In genomic region chr2:37486408-37486807, GRCm38 (mm10) we compare ENCODE assay signal across 20 mouse cellular contexts. TPM values are rescaled to one million over a fixed set of nuclear protein-coding genes. Genes with fewer than 3 reads are reported as not detected.
DNase-seq lines count a peak whose midpoint lies in the region; ATAC-seq and TF ChIP-seq lines count a peak whose summit lies in the region.
"Had no signal": no experiment of that assay in that cellular context is flagged by ENCODE, and none has a peak within 500 bp of the region (broad histone marks: within the 10 kb centered on the region; RNA-seq: fewer than 3 reads in every experiment).

No protein-coding gene starts in this region.

- H3K4me1 ChIP-seq in liver, embryonic 11.5 days (replicated peaks; ENCODE audit: control insufficient read depth, insufficient read depth, low read length): no peaks in the 10 kb centered on the region
- H3K4me1 ChIP-seq in liver, postnatal 0 days (ENCODE audit: insufficient read depth): no peaks in the 10 kb centered on the region
- peaks cover 12% of the 10 kb centered on the region for H3K4me1 ChIP-seq in liver, embryonic 13.5 days (replicated peaks)
- peaks cover 6% of the 10 kb centered on the region for H3K4me1 ChIP-seq in liver, embryonic 16.5 days (ENCODE audit: control insufficient read depth, low read depth, low read length)
- H3K4me1 ChIP-seq: hindbrain, embryonic 12.5 days had no signal

- H3K27ac ChIP-seq in liver, embryonic 11.5 days (ENCODE audit: low read depth, low read length): no peak overlapping the region
- no peak overlapping the region for H3K27ac ChIP-seq in liver, postnatal 0 days (ENCODE audit: low read depth)
- H3K27ac ChIP-seq in liver, embryonic 13.5 days: no peak overlapping the region
- no peak overlapping the region for H3K27ac ChIP-seq in liver, embryonic 16.5 days (ENCODE audit: low read length)
- no peak overlapping the region for H3K27ac ChIP-seq in layer of hippocampus, adult 2 months
- H3K27ac ChIP-seq: gastrocnemius, adult 2 months; hindbrain, embryonic 12.5 days had no signal

- no peaks in the 10 kb centered on the region for H3K27me3 ChIP-seq in liver, embryonic 11.5 days (replicated peaks; ENCODE audit: control insufficient read depth, insufficient read depth, low read length)
- H3K27me3 ChIP-seq in liver, postnatal 0 days (ENCODE audit: insufficient read depth, low read length): no peaks in the 10 kb centered on the region
- H3K27me3 ChIP-seq in liver, embryonic 13.5 days: no peaks in the 10 kb centered on the region
- no peaks in the 10 kb centered on the region for H3K27me3 ChIP-seq in liver, embryonic 16.5 days (ENCODE audit: control insufficient read depth, insufficient read depth, low read depth, low read length)
- H3K27me3 ChIP-seq: hindbrain, embryonic 12.5 days had no signal

- H3K4me2 ChIP-seq in liver, embryonic 11.5 days: no peak overlapping the region
- no peak overlapping the region for H3K4me2 ChIP-seq in liver, postnatal 0 days (ENCODE audit: low read depth, low read length)
- H3K4me2 ChIP-seq in liver, embryonic 13.5 days: no peak overlapping the region
- H3K4me2 ChIP-seq in liver, embryonic 16.5 days (ENCODE audit: low read depth, low read length): no peak overlapping the region
- H3K4me2 ChIP-seq: heart, embryonic 11.5 days; hindbrain, embryonic 12.5 days had no signal

- no peak overlapping the region for H3K4me3 ChIP-seq in liver, embryonic 11.5 days (ENCODE audit: low read depth, low read length)
- no peak overlapping the region for H3K4me3 ChIP-seq in liver, postnatal 0 days (ENCODE audit: low read depth, low read length)
- no peak overlapping the region for H3K4me3 ChIP-seq in liver, embryonic 13.5 days (replicated peaks)
- no peak overlapping the region for H3K4me3 ChIP-seq in liver, embryonic 16.5 days (ENCODE audit: low read depth, low read length)
- no peak overlapping the region for H3K4me3 ChIP-seq in layer of hippocampus, adult 2 months
- H3K4me3 ChIP-seq: gastrocnemius, adult 2 months; hindbrain, embryonic 12.5 days had no signal

- no peak for TF ChIP-seq CTCF in liver, postnatal 0 days (IDR thresholded peaks at IDR 0.05; ENCODE audit: low read depth)
- TF ChIP-seq CTCF in layer of hippocampus, adult 2 months (conservative IDR thresholded peaks at IDR 0.05): no peak

- no peak for DNase-seq in liver, embryonic 11.5 days (ENCODE audit: low spot score)
- no peak for DNase-seq in liver, postnatal 0 days
- DNase-seq in liver, embryonic 13.5 days: no peak
- DNase-seq in layer of hippocampus, adult 2 months (ENCODE audit: low spot score in 2 of 2): no peak
- no peak for DNase-seq in layer of hippocampus, postnatal 10 days (ENCODE audit: low spot score in 2 of 2)
- no peak for DNase-seq in ovary, postnatal 10 days (ENCODE audit: low spot score)
- DNase-seq: adrenal gland, adult 8-10 months; adrenal gland, postnatal 25 days; cerebellum, adult 18-20 months; cerebellum, adult 9-10 months; cerebellum, postnatal 14 days; forebrain, postnatal 0 days; gastrocnemius, adult 2 months; gastrocnemius, postnatal 14 days; heart, adult 11 months had no signal

- peak; percentile 68; the same call in 1 of the 2 replicates for ATAC-seq in liver, embryonic 11.5 days (replicated peaks; ENCODE audit: low FRiP score)
- no peak for ATAC-seq in liver, postnatal 0 days
- ATAC-seq in liver, embryonic 13.5 days (ENCODE audit: low read depth): peak; percentile 84
- peak; percentile 82 for ATAC-seq in liver, embryonic 16.5 days (ENCODE audit: low read depth)
- ATAC-seq: activated CD4-positive, CD25-positive, alpha-beta regulatory T cell, adult 4 months; forebrain, embryonic 14.5 days; forebrain, postnatal 0 days had no signal

- peaks cover 11% of the 10 kb centered on the region; the same call in 1 of the 2 replicates for H3K36me3 ChIP-seq in liver, embryonic 11.5 days (ENCODE audit: control insufficient read depth, insufficient read depth, low read length)
- peaks cover 22% of the 10 kb centered on the region for H3K36me3 ChIP-seq in liver, postnatal 0 days (replicated peaks; ENCODE audit: insufficient read depth, low read length)
- peaks cover 14% of the 10 kb centered on the region for H3K36me3 ChIP-seq in liver, embryonic 13.5 days
- H3K36me3 ChIP-seq in liver, embryonic 16.5 days (ENCODE audit: control insufficient read depth, insufficient read depth): no peaks in the 10 kb centered on the region; the same call in 1 of the 2 replicates

- H3K9me3 ChIP-seq in liver, embryonic 11.5 days (ENCODE audit: control insufficient read depth, low read length): no peaks in the 10 kb centered on the region
- H3K9me3 ChIP-seq in liver, postnatal 0 days (ENCODE audit: low read length): no peaks in the 10 kb centered on the region
- no peaks in the 10 kb centered on the region for H3K9me3 ChIP-seq in liver, embryonic 13.5 days (replicated peaks)
- H3K9me3 ChIP-seq in liver, embryonic 16.5 days (replicated peaks; ENCODE audit: control insufficient read depth, low read length): no peaks in the 10 kb centered on the region
- H3K9me3 ChIP-seq: hindbrain, embryonic 12.5 days had no signal

- H3K9ac ChIP-seq in liver, embryonic 11.5 days (ENCODE audit: low read depth, low read length): no peak overlapping the region
- H3K9ac ChIP-seq in liver, postnatal 0 days (replicated peaks): no peak overlapping the region
- H3K9ac ChIP-seq in liver, embryonic 13.5 days: no peak overlapping the region
- no peak overlapping the region for H3K9ac ChIP-seq in liver, embryonic 16.5 days (ENCODE audit: low read depth, low read length)
- H3K9ac ChIP-seq: forebrain, postnatal 0 days; hindbrain, embryonic 12.5 days had no signal

- no peak for TF ChIP-seq EP300 in liver, postnatal 0 days (IDR thresholded peaks at IDR 0.05; ENCODE audit: low read depth)

RNA-seq across cellular contexts. Expression of gene Gpr21, which starts 29.7 kb away (rescaled TPM):
- 0.25 and 0.51 TPM in 2 replicates for polyA plus RNA-seq in liver, embryonic 11.5 days (2014; fragmentation: Nextera tagmentation; extraction: Ambion mirVana)
- 0.08 and 0.09 TPM in 2 replicates for polyA plus RNA-seq in liver, postnatal 0 days (2015; fragmentation: Nextera tagmentation; extraction: Ambion mirVana)
- polyA plus RNA-seq in liver, embryonic 13.5 days (2015; fragmentation: Nextera tagmentation; extraction: Ambion mirVana): 0.08 and 0.13 TPM in 2 replicates
- 0.12 and 0.34 TPM in 2 replicates for polyA plus RNA-seq in liver, embryonic 16.5 days (2015; fragmentation: Nextera tagmentation; extraction: Ambion mirVana)
- 1 to 10 TPM; 2.7 to 3.5 TPM for total RNA-seq in layer of hippocampus, adult 2 months (2021)
- 1 to 10 TPM; 9.1 to 9.8 TPM for total RNA-seq in layer of hippocampus, postnatal 10 days (2021)

RNA-seq across cellular contexts. Expression of gene Rabgap1, which starts 43.3 kb away (rescaled TPM):
- polyA plus RNA-seq in liver, embryonic 11.5 days (2014; fragmentation: Nextera tagmentation; extraction: Ambion mirVana): 20.3 and 20.4 TPM in 2 replicates
- 5.6 and 6.2 TPM in 2 replicates for polyA plus RNA-seq in liver, postnatal 0 days (2015; fragmentation: Nextera tagmentation; extraction: Ambion mirVana)
- polyA plus RNA-seq in liver, embryonic 13.5 days (2015; fragmentation: Nextera tagmentation; extraction: Ambion mirVana): 7.4 and 8.8 TPM in 2 replicates
- 7.2 TPM in 2 replicates for polyA plus RNA-seq in liver, embryonic 16.5 days (2015; fragmentation: Nextera tagmentation; extraction: Ambion mirVana)
- 10 to 100 TPM; 92.7 to 99.2 TPM for total RNA-seq in layer of hippocampus, adult 2 months (2021)
- 100 to 1,000 TPM; 101 to 103 TPM for total RNA-seq in layer of hippocampus, postnatal 10 days (2021)

RNA-seq across cellular contexts. Expression of gene Zbtb6, which starts 43.4 kb away (rescaled TPM):
- polyA plus RNA-seq in liver, embryonic 11.5 days (2014; fragmentation: Nextera tagmentation; extraction: Ambion mirVana): 4.0 and 4.4 TPM in 2 replicates
- 1.3 and 1.4 TPM in 2 replicates for polyA plus RNA-seq in liver, postnatal 0 days (2015; fragmentation: Nextera tagmentation; extraction: Ambion mirVana)
- 2.4 and 3.6 TPM in 2 replicates for polyA plus RNA-seq in liver, embryonic 13.5 days (2015; fragmentation: Nextera tagmentation; extraction: Ambion mirVana)
- polyA plus RNA-seq in liver, embryonic 16.5 days (2015; fragmentation: Nextera tagmentation; extraction: Ambion mirVana): 2.9 and 3.1 TPM in 2 replicates
- total RNA-seq in layer of hippocampus, adult 2 months (2021): 10 to 100 TPM; 15.2 to 15.6 TPM
- 10 to 100 TPM; 14.9 to 16.3 TPM for total RNA-seq in layer of hippocampus, postnatal 10 days (2021)

RNA-seq across cellular contexts. Expression of gene Zbtb26, which starts 43.5 kb away (rescaled TPM):
- polyA plus RNA-seq in liver, embryonic 11.5 days (2014; fragmentation: Nextera tagmentation; extraction: Ambion mirVana): 7.6 and 7.7 TPM in 2 replicates
- polyA plus RNA-seq in liver, postnatal 0 days (2015; fragmentation: Nextera tagmentation; extraction: Ambion mirVana): 0.83 and 1.4 TPM in 2 replicates
- 1.7 and 2.1 TPM in 2 replicates for polyA plus RNA-seq in liver, embryonic 13.5 days (2015; fragmentation: Nextera tagmentation; extraction: Ambion mirVana)
- polyA plus RNA-seq in liver, embryonic 16.5 days (2015; fragmentation: Nextera tagmentation; extraction: Ambion mirVana): 1.8 TPM in 2 replicates
- total RNA-seq in layer of hippocampus, adult 2 months (2021): 10 to 100 TPM in 1 of 2 experiments, 1 to 10 TPM in 1; 9.7 to 11.9 TPM
- total RNA-seq in layer of hippocampus, postnatal 10 days (2021): 1 to 10 TPM; 8.8 to 8.9 TPM
